Mouse (Mus musculus): ENCODE measurements around the gene Col9a3. TPM values are rescaled to one million over a fixed set of nuclear protein-coding genes. Genes with fewer than 3 reads are reported as not detected.
A peak's percentile ranks its signal among the peaks of the same experiment; 100 is the strongest.

Gene Col9a3
- total RNA-seq, 1 experiment from 2014 or later: 0.95 TPM

DNA sequence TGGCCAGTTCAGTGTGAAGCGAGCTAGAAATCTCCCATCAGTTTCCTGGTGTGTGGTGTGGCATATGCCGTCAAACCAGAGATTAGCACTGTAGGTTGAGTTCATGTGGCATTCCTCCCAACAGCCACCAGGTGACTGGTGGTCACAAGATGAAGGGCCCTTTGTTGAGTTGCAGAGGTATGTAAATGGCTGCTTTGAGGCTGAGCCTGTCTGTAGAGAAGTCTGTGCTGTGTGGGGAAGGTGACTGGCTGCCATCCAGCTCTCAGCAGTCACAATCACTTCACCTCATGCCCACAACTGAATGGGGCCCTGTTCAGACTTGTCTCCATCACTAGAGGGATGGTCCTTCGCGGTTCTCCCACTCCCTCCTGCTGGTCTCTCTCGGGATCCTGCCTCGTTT is 7.2 kb downstream of the Col9a3 start:
- no peak for ATAC-seq (replicated peaks; ENCODE audit: insufficient number of reproducible peaks, low FRiP score, low TSS enrichment, poor library complexity, severe bottlenecking)

DNA sequence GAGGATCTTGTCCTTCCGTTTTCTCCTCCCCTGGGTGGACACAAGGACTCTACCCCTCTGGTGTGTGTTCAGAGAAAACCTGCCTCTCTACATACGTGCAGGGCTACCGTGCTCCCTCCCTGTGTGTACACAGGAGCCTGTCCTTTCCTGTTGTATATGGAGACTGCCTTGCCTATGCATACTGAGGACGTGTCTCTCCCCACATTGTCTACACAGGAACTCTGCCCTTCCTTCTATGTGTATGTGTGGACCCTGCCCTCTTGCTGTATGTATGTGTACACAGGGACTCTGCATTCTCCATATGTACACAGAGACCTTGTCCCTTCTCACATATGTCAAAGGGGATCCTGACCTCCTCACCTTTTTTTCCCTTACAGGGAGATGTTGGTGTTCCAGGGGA is 12.7 kb downstream of the Col9a3 start:
- no peak for ATAC-seq (replicated peaks; ENCODE audit: insufficient number of reproducible peaks, low FRiP score, low TSS enrichment, poor library complexity, severe bottlenecking)

GRCm38 (mm10) chr2:180611882-180612281 is 14.3 kb downstream of the Col9a3 start:
- no peak for ATAC-seq (replicated peaks; ENCODE audit: insufficient number of reproducible peaks, low FRiP score, low TSS enrichment, poor library complexity, severe bottlenecking)

- ATAC-seq (replicated peaks; ENCODE audit: insufficient number of reproducible peaks, low FRiP score, low TSS enrichment, poor library complexity, severe bottlenecking): no peak
These were observed 44.3 kb downstream of the Col9a3 start for GRCm38 (mm10) chr2:180641576-180642554.

DNA sequence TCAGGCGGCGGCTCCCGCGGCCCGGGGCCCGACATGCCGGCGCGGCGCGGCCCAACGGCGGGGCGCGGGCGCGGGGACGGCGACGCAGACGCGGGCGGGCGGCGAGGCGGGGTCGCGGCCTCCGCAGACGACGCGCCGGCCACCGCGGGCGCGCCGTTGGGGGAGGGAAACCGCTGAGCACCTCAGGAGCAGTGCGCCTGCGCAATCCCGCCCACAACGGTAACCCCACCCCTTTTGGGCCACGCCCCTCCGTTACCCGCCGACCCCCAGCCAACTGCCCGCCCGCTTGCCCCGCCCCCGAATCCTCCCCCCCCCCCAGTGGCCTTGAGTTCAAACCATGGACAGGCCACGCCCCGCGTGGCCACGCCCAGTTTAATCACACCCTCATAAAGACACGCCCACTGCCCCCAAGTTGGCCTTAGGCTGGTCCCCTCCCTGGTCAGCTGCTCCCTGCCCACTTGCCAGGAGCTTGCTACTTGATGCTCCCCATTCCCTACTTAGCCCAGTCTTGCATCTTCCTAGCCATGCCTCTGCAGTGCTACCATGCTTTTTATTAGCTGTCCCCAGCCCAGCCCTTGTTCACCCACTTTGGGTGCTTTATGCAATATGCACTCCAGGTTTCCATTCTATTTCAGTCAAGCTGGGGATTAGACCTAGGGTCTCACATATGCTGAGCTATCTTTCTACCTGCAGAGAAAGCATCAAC is 45.1 kb downstream of the Col9a3 start, which contains the start of gene Tcfl5:
TSS of gene Tcfl5 (minus strand) at position 154 of the 706 bp plus-strand sequence.
- no peak for ATAC-seq (replicated peaks; ENCODE audit: insufficient number of reproducible peaks, low FRiP score, low TSS enrichment, poor library complexity, severe bottlenecking)

GRCm38 (mm10) chr2:180643626-180644025 is 46.0 kb downstream of the Col9a3 start:
- ATAC-seq (replicated peaks; ENCODE audit: insufficient number of reproducible peaks, low FRiP score, low TSS enrichment, poor library complexity, severe bottlenecking): no peak

GRCm38 (mm10) chr2:180646841-180647240 is 49.3 kb downstream of the Col9a3 start:
- ATAC-seq (replicated peaks; ENCODE audit: insufficient number of reproducible peaks, low FRiP score, low TSS enrichment, poor library complexity, severe bottlenecking): no peak

- ATAC-seq (replicated peaks; ENCODE audit: insufficient number of reproducible peaks, low FRiP score, low TSS enrichment, poor library complexity, severe bottlenecking): no peak
These were observed 57.1 kb downstream of the Col9a3 start for GRCm38 (mm10) chr2:180654666-180655065.

DNA sequence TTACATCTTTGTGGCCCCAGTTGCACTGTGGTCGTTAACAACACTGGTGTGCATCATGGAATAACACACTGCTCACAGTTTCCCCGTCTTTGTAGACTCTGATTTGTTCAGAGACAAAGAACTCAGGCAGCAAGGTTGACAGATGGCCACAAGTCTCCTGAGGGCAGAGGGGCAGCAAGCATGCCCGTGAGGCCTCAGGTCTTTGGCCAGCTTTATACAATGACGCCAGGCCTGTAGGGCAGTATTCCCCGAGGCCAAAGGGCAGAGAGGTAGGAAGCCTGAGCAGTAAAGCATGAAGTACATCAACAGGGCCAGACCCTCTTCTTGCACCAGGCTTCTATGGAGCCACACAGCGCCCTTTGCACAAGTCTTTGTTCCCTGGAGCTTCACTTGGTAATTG is 57.6 kb downstream of the Col9a3 start:
- ATAC-seq (replicated peaks; ENCODE audit: insufficient number of reproducible peaks, low FRiP score, low TSS enrichment, poor library complexity, severe bottlenecking): no peak

- ATAC-seq (replicated peaks; ENCODE audit: insufficient number of reproducible peaks, low FRiP score, low TSS enrichment, poor library complexity, severe bottlenecking): peak; percentile 84
These were observed 59.9 kb downstream of the Col9a3 start for GRCm38 (mm10) chr2:180657394-180658013.

DNA sequence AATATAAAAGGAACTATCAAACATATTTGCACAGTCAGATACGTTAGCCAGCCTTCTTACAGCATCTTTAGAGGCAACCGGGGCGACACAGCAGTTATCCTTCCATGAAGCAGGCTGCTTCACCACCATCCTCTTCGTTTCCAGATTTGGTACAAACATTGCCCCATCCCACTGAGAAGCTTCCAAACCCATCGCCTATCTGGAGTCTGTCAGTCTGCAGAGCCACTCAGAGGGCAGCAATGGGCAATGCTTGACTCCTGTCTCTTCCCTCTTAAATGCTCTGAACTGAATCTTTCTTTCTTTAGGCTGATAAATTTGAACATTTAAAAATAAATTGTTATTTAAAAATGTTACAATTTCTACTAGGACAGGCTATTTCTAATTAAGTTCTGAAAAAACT is 60.8 kb downstream of the Col9a3 start:
- ATAC-seq (replicated peaks; ENCODE audit: insufficient number of reproducible peaks, low FRiP score, low TSS enrichment, poor library complexity, severe bottlenecking): no peak

DNA sequence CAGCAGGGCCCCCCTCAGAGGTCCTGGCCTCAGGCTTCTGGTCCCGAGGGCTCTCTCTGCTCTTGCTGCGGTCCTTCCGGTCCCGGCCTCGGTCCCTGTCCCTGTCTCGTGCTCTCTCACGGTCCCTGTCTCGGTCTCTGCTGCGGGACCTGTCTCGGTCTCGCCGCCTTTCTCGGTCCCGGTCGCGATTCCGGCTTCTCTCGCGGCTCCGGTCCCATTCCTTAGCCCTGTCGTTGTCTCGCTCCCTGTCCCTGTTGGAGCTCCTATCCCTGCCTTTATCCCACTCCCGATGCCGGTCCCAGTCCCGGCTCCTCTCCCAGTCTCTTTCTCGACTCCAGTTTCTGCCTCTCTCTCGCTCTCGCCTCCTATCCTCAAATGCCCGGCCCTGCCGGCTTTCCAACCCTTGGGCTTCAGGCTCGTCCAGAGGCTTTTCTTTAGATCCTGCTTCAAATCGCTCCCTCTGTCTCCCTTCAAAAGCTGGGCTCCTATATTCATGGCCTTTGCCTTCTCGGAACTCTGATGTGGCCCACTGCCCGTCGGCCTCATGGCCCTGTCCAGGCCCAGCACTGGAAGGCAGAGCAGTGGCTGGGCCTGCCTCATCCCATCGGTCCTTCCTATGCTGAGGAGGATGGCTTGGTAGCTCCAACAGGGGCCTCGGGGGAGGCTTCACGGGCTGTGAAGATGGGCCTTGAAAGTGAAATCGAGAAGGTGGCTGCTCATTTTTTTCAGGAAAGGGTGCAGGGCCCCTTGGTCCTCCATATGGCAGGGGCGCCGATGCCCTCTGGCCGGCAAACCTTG is 62.0 kb downstream of the Col9a3 start:
- ATAC-seq (replicated peaks; ENCODE audit: insufficient number of reproducible peaks, low FRiP score, low TSS enrichment, poor library complexity, severe bottlenecking): no peak

- no peak for ATAC-seq (replicated peaks; ENCODE audit: insufficient number of reproducible peaks, low FRiP score, low TSS enrichment, poor library complexity, severe bottlenecking)
These were observed 62.9 kb downstream of the Col9a3 start for GRCm38 (mm10) chr2:180660521-180660920.

DNA sequence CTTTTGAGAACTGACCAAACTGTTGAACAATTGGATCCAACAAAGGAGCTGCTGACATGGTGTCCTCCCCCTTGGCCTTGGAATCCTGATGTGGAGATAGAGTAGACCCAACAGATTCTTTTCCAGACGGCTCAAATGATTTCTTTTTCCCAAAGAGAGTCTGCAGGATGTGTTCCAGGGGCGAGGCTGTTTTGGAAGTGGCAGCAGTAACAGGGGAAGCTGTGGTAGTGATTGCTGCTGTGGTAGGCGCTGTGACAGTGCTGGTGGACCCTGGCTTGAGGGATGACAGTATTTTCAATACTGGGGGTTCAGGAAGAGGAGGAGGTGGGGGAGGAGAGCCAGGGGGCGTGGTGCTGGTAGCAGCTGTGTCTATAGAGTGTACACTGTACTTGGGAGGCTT is 64.4 kb downstream of the Col9a3 start:
- no peak for ATAC-seq (replicated peaks; ENCODE audit: insufficient number of reproducible peaks, low FRiP score, low TSS enrichment, poor library complexity, severe bottlenecking)

Other genes with a start within 250 kb of the Col9a3 start
- 0.43 to 3.4 TPM (median 1.7 TPM) in 3 replicates for gene Slco4a1, start 141.5 kb upstream of the Col9a3 start, total RNA-seq (2017)
- not detected in 3 replicates for gene Ntsr1, start 97.8 kb upstream of the Col9a3 start, total RNA-seq (2017)
- gene Mrgbp, start 16.5 kb upstream of the Col9a3 start, total RNA-seq (2017): 32.7 to 52.2 TPM (median 40.0 TPM) in 3 replicates
- gene Ogfr, start 8.5 kb upstream of the Col9a3 start, total RNA-seq (2017): 79.4 to 106 TPM (median 80.2 TPM) in 3 replicates
- gene Tcfl5, start 44.9 kb downstream of the Col9a3 start, total RNA-seq (2017): 0.38 to 1.8 TPM in 2 of 3 replicates, not detected in the other
- 58.9 to 107 TPM (median 65.1 TPM) in 3 replicates for gene Dido1, start 112.2 kb downstream of the Col9a3 start, total RNA-seq (2017)
- 46.5 to 53.9 TPM (median 52.1 TPM) in 3 replicates for gene Gid8, start 112.3 kb downstream of the Col9a3 start, total RNA-seq (2017)
- 1.8 to 5.2 TPM (median 1.9 TPM) in 3 replicates for gene Slc17a9, start 127.5 kb downstream of the Col9a3 start, total RNA-seq (2017)
- not detected in 3 replicates for gene Bhlhe23, start 179.1 kb downstream of the Col9a3 start, total RNA-seq (2017)